Mouse (Mus musculus) spleen, postnatal 4 days (tissue): Measurements from ENCODE around the gene Scgb1b3.

Experiments
- DNase-seq, 2 experiments: peaks; one replicate each; pipeline ENCODE4 v3.0.0; 2022; ENCODE audit warnings: low spot score in 2 of 2

Gene Scgb1b3

DNA sequence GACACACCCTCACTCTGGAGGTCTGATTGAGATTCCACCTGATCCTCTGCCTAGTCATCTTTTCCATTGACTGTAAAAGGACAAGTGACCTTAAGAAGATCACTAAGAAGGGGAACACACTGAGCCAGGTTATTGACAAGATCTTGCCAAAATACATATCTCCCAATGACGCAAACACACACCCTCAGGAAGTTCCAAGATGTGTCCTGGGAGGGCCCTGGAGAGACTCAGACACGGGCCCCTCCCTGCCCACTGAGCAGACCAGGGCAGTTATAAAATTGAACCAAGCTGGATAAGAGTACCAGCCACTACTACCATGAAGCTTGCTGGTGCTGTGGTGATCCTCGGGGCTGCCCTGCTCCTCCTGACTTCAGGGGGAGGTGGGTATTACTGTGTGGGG lies at the start of gene Scgb1b3:
Scgb1b3 (plus strand) TSS at position 301 of the 400 bp plus-strand sequence.
- no peak for DNase-seq

DNA sequence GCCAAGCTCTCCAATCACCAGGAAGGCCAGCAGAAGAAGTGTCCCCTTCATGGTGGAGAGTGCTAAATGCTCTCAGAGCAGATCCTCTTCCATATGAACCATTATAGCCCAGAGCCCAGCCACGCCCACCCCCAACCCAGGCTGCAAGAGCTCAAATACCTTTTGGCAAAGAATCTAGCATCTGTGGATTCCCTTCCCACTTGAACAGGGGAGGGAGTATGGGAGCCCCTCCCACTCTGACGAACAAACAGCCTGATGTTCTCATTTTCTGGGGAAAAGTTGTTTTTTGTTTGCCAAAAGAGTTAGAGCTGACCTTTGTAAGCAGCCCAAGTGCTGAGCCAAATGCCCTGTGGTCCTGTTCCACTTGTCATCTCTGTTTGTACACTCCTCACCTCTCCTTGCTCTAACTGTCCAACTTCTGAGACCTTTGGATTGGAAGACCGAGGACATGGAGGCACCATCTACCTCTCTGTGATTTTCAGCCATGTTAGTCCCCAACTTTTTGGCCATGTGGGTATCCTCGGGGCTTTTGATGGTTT lies 13.3 kb upstream of the Scgb1b3 start, which contains the start of gene Scgb2b3:
Scgb2b3 (minus strand) TSS at position 51 of the 539 bp plus-strand sequence.
- no peak for DNase-seq
